Mouse (Mus musculus) mammary gland, adult 2 months (tissue): Measurements from ENCODE around the gene Msantd2. TPM values are rescaled to one million over a fixed set of nuclear protein-coding genes. Genes with fewer than 3 reads are reported as not detected.

Experiments used
- polyA plus RNA-seq: library from polyadenylated mRNA; depleted of rRNA; stranded (reverse); fragments of >200 nt; gene quantifications from 2 replicates; pipeline ENCODE4 v1.2.3, GENCODE M21; 2012; ENCODE audit warnings: low replicate concordance; rRNA removed

Msantd2 gene
- polyA plus RNA-seq, result 18.1 and 21.3 TPM in 2 replicates

DNA sequence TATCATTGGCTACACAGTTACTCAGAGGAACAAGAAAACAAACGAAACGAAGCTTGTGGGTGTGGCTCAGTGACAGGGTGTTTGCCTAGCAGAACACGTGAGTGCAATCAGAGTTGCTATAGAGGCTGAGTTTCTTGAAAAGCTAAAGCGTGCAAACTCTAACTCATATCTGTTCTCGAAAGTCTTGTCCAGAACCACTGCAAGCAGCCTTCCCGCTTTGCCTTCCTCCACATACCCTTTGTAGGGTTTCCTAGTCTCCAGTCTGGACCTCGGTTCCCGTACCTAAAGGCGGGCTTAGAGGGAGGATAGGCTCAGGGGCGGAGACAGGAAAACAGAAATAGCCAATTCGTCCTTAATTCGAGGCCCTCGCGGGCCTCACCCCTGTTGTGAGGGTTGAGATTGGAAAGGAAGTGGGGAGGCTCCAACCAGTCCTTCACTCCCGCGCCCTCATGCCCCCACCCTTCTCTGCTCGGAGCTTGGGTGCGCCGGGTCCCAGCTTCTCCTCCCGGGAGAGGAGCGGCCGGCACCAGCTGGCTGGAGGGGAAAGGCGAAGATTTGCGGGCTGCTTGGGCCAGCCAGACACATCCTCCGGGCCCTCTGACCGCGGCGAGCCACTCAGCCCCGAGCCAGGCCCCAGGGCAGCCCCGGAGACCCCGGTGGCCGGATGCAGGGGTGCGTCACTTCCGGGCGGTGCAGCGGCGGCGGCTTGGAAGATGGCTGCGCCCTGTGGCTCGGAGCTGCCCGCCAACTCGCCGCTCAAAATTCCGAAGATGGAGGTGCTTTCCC is at the start of gene Msantd2:
Msantd2 (plus strand) TSS at position 709 of the 786 bp plus-strand sequence.

DNA sequence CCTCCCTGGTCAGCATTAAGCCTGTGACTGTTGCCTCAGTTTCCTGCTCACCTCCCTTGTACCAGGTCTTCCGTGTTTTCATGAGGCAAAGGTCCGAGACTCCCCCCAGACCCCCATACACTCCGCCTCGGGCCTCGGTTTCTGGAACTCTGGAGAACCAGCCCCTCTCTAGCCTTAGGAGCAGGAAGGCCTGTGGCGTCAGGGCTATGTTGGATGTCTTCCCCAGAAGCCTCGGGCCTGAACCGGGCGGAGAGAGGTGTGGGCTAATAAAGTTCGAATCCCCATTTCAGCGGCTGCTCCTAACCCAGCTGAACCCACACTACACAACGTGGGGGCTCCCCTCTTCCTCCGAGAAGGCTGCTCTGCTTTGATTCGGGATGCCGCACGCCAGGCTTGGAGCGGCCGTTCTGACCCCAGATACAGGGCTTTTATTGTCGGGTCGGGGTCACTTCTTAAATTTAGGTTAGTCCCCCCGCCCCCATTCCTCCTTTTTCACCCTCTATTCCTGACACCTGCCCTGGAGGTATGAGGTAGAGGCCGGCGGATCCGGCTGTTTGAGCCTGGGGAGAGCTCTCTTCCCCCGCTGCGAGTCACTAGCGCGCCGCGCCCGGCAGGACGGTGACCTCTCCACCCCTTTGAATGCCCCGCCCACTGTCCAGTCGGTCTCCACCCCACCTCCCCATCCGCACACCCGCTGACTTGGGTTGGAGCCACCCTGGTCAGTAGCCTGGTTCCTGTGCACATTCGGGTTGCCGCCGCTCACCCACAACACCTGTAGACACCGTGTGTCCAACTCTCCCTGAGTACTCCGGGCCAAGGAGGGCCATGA is 38.5 kb downstream of the Msantd2 start, which contains the start of gene Esam:
Esam (plus strand) TSS at position 683 of the 829 bp plus-strand sequence.

DNA sequence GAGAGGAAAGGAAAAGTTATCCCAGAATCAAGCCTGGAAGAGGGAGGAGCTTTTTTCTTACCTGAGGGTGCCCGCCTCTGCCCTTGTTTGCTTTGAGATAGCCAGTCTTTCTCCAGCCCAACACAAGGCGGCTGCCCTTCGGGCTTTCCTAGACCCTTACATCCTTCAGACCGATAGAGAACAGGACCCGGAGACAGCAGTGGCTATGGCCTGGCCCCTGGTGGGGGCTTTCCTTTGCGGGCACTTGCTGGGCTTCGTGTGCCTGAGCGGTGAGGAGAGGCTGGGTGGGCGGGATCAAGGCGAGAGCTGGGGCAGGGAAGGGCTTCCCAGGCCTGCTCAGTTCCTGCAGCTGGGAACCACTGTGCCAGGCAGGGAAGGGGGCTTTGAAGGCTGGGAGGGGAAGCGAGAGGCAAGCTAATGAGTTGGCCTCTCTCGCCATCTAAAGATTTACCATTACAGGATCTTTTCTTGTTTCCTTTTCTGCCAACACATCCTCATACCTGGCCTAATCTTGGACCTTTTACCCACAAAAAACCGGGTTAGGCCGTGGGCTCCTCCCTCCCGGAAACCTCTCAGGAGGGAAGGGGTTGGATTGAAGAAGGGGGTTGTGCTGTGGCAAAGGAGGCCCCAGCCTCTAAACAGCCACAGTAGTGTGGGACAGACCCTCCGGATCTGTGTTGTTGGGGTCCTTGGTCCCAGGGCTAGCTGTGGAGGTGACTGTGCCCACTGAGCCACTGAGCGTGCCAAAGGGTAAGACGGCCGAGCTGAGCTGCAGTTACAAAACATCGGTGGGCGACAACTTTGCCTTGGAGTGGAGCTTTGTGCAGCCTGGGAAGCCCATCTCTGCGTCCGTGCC is 50.3 kb downstream of the Msantd2 start, which contains the start of gene Vsig2:
Vsig2 (plus strand) TSS at position 86 of the 856 bp plus-strand sequence.

DNA sequence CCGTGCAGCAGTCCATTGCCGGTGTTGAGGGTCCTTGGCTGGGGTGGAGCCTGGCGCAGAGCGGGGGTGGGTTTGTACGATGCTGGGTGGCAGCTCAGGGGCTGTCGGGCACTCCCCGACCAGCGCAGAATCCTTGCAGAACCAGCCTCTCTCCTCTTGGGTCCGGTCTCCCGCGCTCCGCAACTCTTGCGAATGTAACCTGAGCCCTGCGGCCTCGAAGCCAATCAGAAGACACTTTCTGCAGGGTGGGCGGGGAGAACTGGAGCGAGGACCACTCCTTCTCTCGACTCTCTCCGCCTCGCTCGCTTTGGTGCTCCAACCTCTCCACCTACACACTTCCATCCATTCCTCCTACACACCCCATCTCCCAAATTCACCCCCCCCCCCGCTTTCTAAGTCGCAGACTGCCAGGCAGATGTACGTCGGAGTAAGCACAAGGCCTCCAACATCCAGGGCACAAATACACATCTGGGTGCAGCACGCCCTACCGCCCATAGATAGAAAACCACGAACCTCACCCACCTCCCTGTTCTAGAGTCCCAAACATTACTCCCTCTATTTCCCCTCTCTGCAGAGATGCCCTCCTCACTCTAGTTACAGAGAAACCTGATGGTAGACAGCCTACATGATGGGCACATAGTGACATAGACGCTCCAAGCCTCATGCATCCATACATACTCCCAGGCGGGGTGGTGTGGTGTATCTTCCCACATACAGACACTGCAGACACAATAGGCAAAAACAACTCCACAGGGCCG is 63.6 kb downstream of the Msantd2 start, which contains the start of gene Nrgn:
Nrgn (minus strand) TSS at position 369 of the 758 bp plus-strand sequence.

DNA sequence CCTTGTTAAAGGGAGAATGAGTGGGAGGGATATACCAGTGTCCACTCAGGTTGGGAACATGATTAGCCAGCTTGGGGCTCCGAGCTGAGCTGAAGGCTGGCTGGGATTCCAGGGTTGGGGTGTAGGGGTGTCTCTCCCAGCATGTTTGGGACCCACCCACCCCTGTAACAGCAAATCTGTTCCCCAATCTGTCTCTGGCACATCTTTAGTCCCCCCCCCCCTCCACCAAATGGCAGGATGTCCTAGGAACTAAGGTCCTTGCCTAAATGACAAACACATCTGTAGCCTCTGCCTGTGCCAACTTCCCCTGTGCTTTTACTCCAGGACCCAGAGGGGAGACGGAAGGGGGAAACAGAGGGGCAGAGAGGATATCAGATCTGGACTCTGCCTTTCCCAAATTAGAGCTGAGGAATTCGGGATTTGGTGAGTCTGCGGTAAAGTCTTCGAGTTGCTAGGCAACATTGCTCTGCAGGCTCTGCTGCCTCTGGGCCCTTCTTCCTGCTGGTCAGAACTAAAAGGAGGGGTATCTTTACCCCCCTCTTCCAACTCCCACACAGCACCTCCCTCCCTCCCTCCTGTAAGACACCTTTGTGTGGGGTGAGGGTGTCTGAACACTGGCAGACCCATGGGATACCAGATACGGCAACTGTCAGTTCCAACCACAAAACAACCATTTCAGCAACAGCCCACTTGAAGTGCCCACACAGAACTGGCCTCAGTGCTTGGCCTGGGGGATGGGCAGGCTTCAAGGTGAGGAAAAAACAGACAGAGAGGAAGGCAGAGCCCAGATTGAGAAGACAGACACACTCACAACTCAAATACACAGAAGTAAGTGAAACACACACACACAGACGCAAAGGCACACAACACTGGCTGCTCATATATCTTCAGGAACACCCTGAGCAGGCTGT is 66.0 kb downstream of the Msantd2 start, which contains the start of gene Siae:
Siae (plus strand) TSS at position 861 of the 911 bp plus-strand sequence.

Other genes starting within 250 kb of the Msantd2 start
- gene Slc37a2, start 233.6 kb upstream of the Msantd2 start, polyA plus RNA-seq, result 7.9 and 9.5 TPM in 2 replicates
- 0.83 and 4.2 TPM in 2 replicates for gene Ccdc15, start 140.9 kb upstream of the Msantd2 start, polyA plus RNA-seq
- 0.50 and 0.59 TPM in 2 replicates for gene Hepacam, start 122.0 kb upstream of the Msantd2 start, polyA plus RNA-seq
- gene Robo4, start 87.4 kb upstream of the Msantd2 start, polyA plus RNA-seq, result 48.2 and 50.0 TPM in 2 replicates
- 0.07 and 0.13 TPM in 2 replicates for gene Robo3, start 56.1 kb upstream of the Msantd2 start, polyA plus RNA-seq
- 59.3 and 80.1 TPM in 2 replicates for gene Esam, start 38.8 kb downstream of the Msantd2 start, polyA plus RNA-seq
- 12.1 and 19.5 TPM in 2 replicates for gene Vsig2, start 49.9 kb downstream of the Msantd2 start, polyA plus RNA-seq
- 3.0 and 8.3 TPM in 2 replicates for gene Nrgn, start 63.6 kb downstream of the Msantd2 start, polyA plus RNA-seq
- 6.1 and 17.9 TPM in 2 replicates for gene Siae, start 66.4 kb downstream of the Msantd2 start, polyA plus RNA-seq
- gene Spa17, start 124.4 kb downstream of the Msantd2 start, polyA plus RNA-seq, result 0.70 TPM in 1 of 2 replicates, not detected in the other
- 32.2 and 57.9 TPM in 2 replicates for gene Tbrg1, start 168.0 kb downstream of the Msantd2 start, polyA plus RNA-seq
- gene Panx3, start 179.9 kb downstream of the Msantd2 start, polyA plus RNA-seq, result 0.46 TPM in 1 of 2 replicates, not detected in the other
- not detected in 2 replicates for gene Olfr160, start 226.9 kb downstream of the Msantd2 start, polyA plus RNA-seq